Mouse (Mus musculus) cerebellum, adult 9-10 months (tissue): ENCODE measurements around the gene Stam2.

ENCODE experiments used
- DNase-seq: peaks from one replicate; pipeline ENCODE4 v3.0.0; 2022

Gene Stam2

GRCm38 (mm10) chr2:52742256-52743158, at the start of gene Stam2:
Stam2 (minus strand) TSS chr2:52742281.
- DNase-seq, result peak; percentile 85

GRCm38 (mm10) chr2:52785106-52785721, 43.1 kb upstream of the Stam2 start:
- DNase-seq, result no peak

GRCm38 (mm10) chr2:52779987-52780386, 37.9 kb upstream of the Stam2 start:
- DNase-seq, result no peak

- DNase-seq, result no peak
These were observed 37.3 kb upstream of the Stam2 start for GRCm38 (mm10) chr2:52779381-52779780.

GRCm38 (mm10) chr2:52777839-52778238, 35.8 kb upstream of the Stam2 start:
- no peak for DNase-seq

- DNase-seq, result no peak
These were observed 32.3 kb upstream of the Stam2 start for GRCm38 (mm10) chr2:52774373-52774772.

- no peak for DNase-seq
These were observed 30.8 kb upstream of the Stam2 start for GRCm38 (mm10) chr2:52772774-52773393.

GRCm38 (mm10) chr2:52765130-52765529, 23.0 kb upstream of the Stam2 start:
- DNase-seq, result no peak

- no peak for DNase-seq
These were observed 21.8 kb upstream of the Stam2 start for GRCm38 (mm10) chr2:52763891-52764290.

- peak; percentile 70 for DNase-seq
These were observed 21.1 kb upstream of the Stam2 start for GRCm38 (mm10) chr2:52763040-52763736.

GRCm38 (mm10) chr2:52762529-52762928, 20.4 kb upstream of the Stam2 start:
- DNase-seq, result no peak

- no peak for DNase-seq
These were observed 16.5 kb upstream of the Stam2 start for GRCm38 (mm10) chr2:52758627-52759026.

GRCm38 (mm10) chr2:52756691-52757090, 14.6 kb upstream of the Stam2 start:
- DNase-seq, result peak; percentile 38

- DNase-seq, result no peak
These were observed 11.7 kb upstream of the Stam2 start for GRCm38 (mm10) chr2:52753573-52754317.

- DNase-seq, result no peak
These were observed 2.0 kb upstream of the Stam2 start for GRCm38 (mm10) chr2:52744099-52744498.

GRCm38 (mm10) chr2:52741681-52742255, 313 bp downstream of the Stam2 start:
- no peak for DNase-seq

- DNase-seq, result no peak
These were observed 1.5 kb downstream of the Stam2 start for GRCm38 (mm10) chr2:52740596-52740995.

- DNase-seq, result no peak
These were observed 7.6 kb downstream of the Stam2 start for GRCm38 (mm10) chr2:52734504-52734903.

- DNase-seq, result no peak
These were observed 8.4 kb downstream of the Stam2 start for GRCm38 (mm10) chr2:52733659-52734058.

- no peak for DNase-seq
These were observed 9.5 kb downstream of the Stam2 start for GRCm38 (mm10) chr2:52732611-52733010.

GRCm38 (mm10) chr2:52732001-52732400, 10.1 kb downstream of the Stam2 start:
- DNase-seq, result no peak

- no peak for DNase-seq
These were observed 11.2 kb downstream of the Stam2 start for GRCm38 (mm10) chr2:52730891-52731290.
